Mouse (Mus musculus) midbrain, embryonic 13.5 days (tissue): Measurements from ENCODE around the gene Wnt10b. TPM values are rescaled to one million over a fixed set of nuclear protein-coding genes. Genes with fewer than 3 reads are reported as not detected.

Experiments used
- ATAC-seq: fragments of 200-750 bp; cut with Nextera tagmentation; 2 replicates; pipeline ENCODE4 v1.8.0; 2017; ENCODE audit warnings: mild to moderate bottlenecking, moderate TSS enrichment, moderate library complexity
- H3K27ac ChIP-seq: fragments of 300-500 bp; sonication (generic); 2 replicates; pipeline ENCODE4 v1.5.1; 2015; ENCODE audit warnings: inconsistent platforms, mild to moderate bottlenecking, moderate library complexity
- H3K27me3 ChIP-seq: fragments of 300-500 bp; sonication (generic); 2 replicates; pipeline ENCODE4 v1.6.1; 2015; ENCODE audit warnings: mild to moderate bottlenecking, inconsistent platforms
- H3K36me3 ChIP-seq: fragments of 300-500 bp; sonication (generic); 2 replicates; pipeline ENCODE4 v1.6.1; 2015; ENCODE audit warnings: mild to moderate bottlenecking, inconsistent platforms
- H3K4me1 ChIP-seq: fragments of 300-500 bp; sonication (generic); replicated peaks from 2 replicates; pipeline ENCODE4 v1.6.1; 2015; ENCODE audit warnings: inconsistent platforms
- H3K4me2 ChIP-seq: fragments of 300-500 bp; sonication (generic); replicated peaks from 2 replicates; pipeline ENCODE4 v1.6.1; 2015; ENCODE audit warnings: moderate library complexity, mild to moderate bottlenecking, inconsistent platforms
- H3K4me3 ChIP-seq: fragments of 300-500 bp; sonication (generic); replicated peaks from 2 replicates; pipeline ENCODE4 v1.5.1; 2015; ENCODE audit warnings: mild to moderate bottlenecking, inconsistent platforms
- H3K9ac ChIP-seq: fragments of 300-500 bp; sonication (generic); replicated peaks from 2 replicates; pipeline ENCODE4 v1.6.1; 2015; ENCODE audit warnings: mild to moderate bottlenecking, inconsistent platforms
- H3K9me3 ChIP-seq: fragments of 300-500 bp; sonication (generic); 2 replicates; pipeline ENCODE4 v1.6.1; 2016; ENCODE audit warnings: mild to moderate bottlenecking, inconsistent platforms
- WGBS: fragments of 180-500 bp; shearing (Covaris S2); methylation state at CpG from one replicate; pipeline ENCODE4 v1.1.7; 2015; 5-methylcytosine and 5-hydroxymethylcytosine counted together
- polyA plus RNA-seq: library from polyadenylated mRNA; unstranded; fragments of >200 nt; fragmentation: Nextera tagmentation; extraction: Ambion mirVana; gene quantifications from 2 replicates; pipeline ENCODE4 v1.2.1, GENCODE M21; 2015

The Wnt10b gene
- polyA plus RNA-seq, 1 experiment from 2014 or later = 0.24 TPM

DNA sequence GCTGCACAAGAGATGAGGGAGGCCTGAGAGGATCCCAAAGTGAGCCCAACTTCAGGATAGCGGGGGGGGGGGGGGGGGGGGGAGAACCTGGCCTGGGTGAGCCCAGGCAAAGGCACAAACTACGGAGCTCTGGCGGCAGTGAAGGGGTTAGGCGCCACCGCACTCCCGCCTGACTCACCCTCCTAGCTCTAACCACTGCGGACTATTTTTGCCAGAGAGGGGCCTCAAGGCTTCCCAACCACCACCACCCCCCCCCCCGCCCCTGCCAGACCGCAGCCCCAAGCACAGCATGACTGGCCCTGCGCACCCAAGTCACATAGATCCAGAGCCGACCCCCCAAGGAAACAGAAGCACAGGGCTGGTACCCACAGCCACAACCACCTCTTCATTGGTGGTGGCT lies 856 bp upstream of the Wnt10b start:
- H3K9ac ChIP-seq = no peak overlapping the region
- no peaks in the 10 kb centered on the region for H3K9me3 ChIP-seq
- H3K4me3 ChIP-seq = no peak overlapping the region
- H3K4me1 ChIP-seq = peaks cover 38% of the 10 kb centered on the region
- no peak overlapping the region for H3K27ac ChIP-seq
- H3K4me2 ChIP-seq = no peak overlapping the region
- peaks cover 94% of the 10 kb centered on the region for H3K27me3 ChIP-seq
- ATAC-seq = no peak
- H3K36me3 ChIP-seq = no peaks in the 10 kb centered on the region
- 2% methylated on average over 10 of the region's 11 CpGs for WGBS

DNA sequence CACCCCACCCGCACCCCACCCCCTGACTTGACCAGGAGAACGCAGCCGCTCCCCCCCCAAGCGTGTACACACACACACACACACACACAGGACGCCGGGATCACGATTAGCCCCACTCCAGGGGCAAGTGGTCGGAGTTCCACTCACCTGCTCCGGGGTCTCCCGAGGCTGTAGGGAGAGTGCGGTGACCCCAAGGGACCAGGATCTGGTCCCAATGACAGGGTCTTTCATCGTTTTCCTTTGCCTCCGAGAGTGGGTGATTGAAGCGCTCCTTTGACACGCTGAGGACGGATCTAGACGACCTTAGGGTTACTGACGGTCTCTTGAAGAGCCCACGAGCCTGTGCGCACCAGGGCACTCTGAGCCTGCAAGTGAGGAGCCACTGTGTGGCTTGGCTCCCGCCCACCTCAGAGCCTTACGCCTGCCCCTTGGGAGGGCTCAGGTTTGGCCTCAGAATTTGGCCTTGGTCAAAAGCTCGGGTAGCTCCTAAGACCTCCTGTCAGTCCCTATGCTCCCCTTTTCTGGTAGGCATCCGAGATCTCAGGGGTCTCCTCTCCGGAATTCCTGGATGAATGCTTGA lies 331 bp upstream of the Wnt10b start:
- peak overlapping the region; percentile 26 for H3K4me3 ChIP-seq
- peaks cover 98% of the 10 kb centered on the region for H3K27me3 ChIP-seq
- ATAC-seq = no peak
- no peak overlapping the region for H3K27ac ChIP-seq
- WGBS = under 1% methylated on average over 24 of the region's 25 CpGs
- H3K9ac ChIP-seq = peak overlapping the region; percentile 41; the same call in 1 of the 2 replicates
- H3K9me3 ChIP-seq = no peaks in the 10 kb centered on the region
- peaks cover 38% of the 10 kb centered on the region for H3K4me1 ChIP-seq
- H3K36me3 ChIP-seq = no peaks in the 10 kb centered on the region
- H3K4me2 ChIP-seq = peak overlapping the region; percentile 47

DNA sequence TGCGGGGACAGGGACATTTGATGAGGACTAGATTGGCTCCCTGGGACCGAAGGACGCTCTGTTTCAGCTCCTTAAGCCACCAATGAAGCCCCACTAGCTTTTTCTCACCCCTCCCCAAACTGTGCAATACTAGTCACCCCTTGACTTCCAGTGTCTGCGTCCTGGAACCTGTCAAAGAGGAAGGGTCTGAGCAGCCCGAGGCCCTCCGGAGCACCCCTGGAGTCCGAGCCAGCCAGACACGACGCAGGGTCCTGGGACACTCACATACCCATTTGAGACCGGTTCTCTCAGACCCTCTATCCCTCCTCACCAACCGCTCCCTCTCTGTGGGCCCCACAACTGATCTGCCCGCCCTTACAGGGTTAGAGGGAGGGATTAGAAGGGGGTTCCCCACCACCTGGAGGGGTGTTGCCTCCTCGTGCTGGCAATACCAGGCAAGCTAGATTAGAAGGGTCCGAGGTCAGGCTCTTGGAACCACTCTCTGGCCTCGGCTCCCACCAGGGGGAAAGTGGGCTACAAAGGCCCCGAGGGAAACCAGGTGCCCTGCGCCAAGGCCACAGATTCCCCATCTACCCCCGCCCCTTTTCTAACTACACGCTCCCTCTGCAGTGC lies 839 bp downstream of the Wnt10b start:
- peaks cover 100% of the 10 kb centered on the region for H3K27me3 ChIP-seq
- H3K4me1 ChIP-seq = peaks cover 47% of the 10 kb centered on the region
- H3K4me2 ChIP-seq = 0 out of 2 replicates have a peak overlapping the region, but pooled peaks have one; percentile 49
- no peak overlapping the region for H3K27ac ChIP-seq
- no peaks in the 10 kb centered on the region for H3K36me3 ChIP-seq
- no peak overlapping the region for H3K9ac ChIP-seq
- H3K4me3 ChIP-seq = peak overlapping the region; percentile 36; the same call in 1 of the 2 replicates
- ATAC-seq = no peak
- WGBS = 2% methylated on average over 19 of the region's 19 CpGs
- H3K9me3 ChIP-seq = no peaks in the 10 kb centered on the region

DNA sequence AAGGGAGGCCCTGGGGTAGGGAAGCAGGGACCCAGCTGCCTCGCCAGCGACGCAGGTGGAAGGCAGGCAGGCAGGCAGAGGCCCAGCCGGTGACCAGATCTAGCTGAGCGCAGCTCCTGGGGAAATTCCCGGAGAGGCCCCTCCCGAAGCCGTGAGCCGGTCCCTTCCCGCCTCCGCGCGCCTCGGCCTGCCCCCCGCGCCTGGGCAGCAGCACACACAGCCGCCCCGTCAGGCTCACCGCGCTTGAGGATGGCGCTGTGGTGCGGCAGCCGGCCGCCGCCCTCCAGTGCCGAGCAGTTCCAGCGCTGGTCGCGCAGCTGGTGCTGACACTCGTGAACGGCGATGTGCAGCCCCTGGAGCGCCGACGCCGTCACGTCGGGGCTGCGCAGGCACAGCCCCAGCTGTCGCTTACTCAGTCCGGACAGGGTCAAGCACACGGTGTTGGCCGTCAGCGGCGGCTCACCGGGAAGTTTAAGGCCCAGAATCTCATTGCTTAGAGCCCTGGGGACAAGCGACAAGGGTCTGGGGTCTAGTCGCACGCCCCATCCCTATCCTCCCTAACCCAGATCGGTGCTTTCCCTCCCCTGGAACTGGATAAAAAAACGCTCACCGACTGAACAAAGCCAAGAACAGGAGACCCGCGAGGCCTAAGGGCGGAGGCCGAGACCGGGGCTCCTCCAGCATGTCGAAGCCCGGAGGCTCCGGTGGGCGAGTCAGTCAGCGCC lies 1.5 kb downstream of the Wnt10b start:
- Histone ChIP-seq H3K27me3 (peaks cover 100% of the 10 kb centered on the region), H3K9me3 (no peaks in the 10 kb centered on the region), H3K27ac (no peak overlapping the region), H3K9ac (peak overlapping the region; percentile 49; the same call in 1 of the 2 replicates), H3K36me3 (no peaks in the 10 kb centered on the region), H3K4me3 (peak overlapping the region; percentile 36), H3K4me2 (peak overlapping the region; percentile 49), H3K4me1 (peaks cover 47% of the 10 kb centered on the region)
- ATAC-seq = peak; percentile 70
- under 1% methylated on average over 62 of the region's 62 CpGs for WGBS

DNA sequence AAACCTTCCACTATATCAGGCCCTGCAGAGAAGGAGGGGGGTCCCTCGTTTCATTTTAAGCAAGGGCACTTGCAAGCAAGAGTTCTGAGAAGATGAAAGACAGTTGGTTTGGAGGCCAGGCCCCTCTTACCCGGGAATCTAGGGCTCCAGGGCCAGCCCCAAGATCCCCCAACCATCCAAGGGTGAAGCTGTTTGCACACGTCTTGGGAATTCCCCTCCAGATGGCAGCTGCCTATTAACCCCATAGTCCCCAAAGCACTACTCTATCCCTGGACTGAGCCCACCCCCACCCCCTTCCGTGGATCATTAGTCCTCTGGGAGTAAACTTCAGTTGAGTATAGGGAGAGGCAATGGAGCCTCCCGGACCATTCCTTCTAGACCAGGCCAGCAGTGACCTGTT lies 2.4 kb downstream of the Wnt10b start:
- H3K4me1 ChIP-seq = peaks cover 44% of the 10 kb centered on the region
- no peak overlapping the region for H3K9ac ChIP-seq
- no peaks in the 10 kb centered on the region for H3K9me3 ChIP-seq
- no peak overlapping the region for H3K4me3 ChIP-seq
- H3K27me3 ChIP-seq = peaks cover 100% of the 10 kb centered on the region
- no peak overlapping the region for H3K4me2 ChIP-seq
- H3K27ac ChIP-seq = no peak overlapping the region
- no peak; the same call in 1 of the 2 replicates for ATAC-seq
- 4% methylated on average over 5 of the region's 5 CpGs for WGBS
- no peaks in the 10 kb centered on the region for H3K36me3 ChIP-seq

DNA sequence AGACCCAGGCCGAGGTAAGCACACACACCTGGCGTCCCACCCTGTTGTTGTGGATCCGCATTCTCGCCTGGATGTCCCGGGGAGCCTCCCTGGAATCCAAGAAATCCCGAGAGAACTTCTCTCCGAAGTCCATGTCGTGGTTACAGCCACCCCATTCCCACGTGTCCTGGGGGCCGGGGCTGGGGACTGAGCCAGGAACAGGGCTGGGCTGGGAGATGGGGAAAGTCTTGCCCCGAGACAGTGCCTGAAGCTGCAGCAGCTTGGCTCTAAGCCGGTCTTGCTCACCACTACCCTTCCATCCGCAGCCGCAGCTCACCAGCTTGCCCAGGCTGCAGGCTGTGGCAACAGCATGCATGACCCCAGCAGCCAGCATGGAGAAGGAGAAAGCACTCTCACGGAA lies 3.9 kb downstream of the Wnt10b start:
- Histone ChIP-seq H3K27ac (no peak overlapping the region), H3K4me1 (peaks cover 40% of the 10 kb centered on the region), H3K36me3 (no peaks in the 10 kb centered on the region), H3K9ac (no peak overlapping the region), H3K9me3 (no peaks in the 10 kb centered on the region), H3K27me3 (peaks cover 99% of the 10 kb centered on the region), H3K4me3 (no peak overlapping the region), H3K4me2 (no peak overlapping the region)
- ATAC-seq = no peak
- WGBS = 12% methylated on average over 15 of the region's 15 CpGs

DNA sequence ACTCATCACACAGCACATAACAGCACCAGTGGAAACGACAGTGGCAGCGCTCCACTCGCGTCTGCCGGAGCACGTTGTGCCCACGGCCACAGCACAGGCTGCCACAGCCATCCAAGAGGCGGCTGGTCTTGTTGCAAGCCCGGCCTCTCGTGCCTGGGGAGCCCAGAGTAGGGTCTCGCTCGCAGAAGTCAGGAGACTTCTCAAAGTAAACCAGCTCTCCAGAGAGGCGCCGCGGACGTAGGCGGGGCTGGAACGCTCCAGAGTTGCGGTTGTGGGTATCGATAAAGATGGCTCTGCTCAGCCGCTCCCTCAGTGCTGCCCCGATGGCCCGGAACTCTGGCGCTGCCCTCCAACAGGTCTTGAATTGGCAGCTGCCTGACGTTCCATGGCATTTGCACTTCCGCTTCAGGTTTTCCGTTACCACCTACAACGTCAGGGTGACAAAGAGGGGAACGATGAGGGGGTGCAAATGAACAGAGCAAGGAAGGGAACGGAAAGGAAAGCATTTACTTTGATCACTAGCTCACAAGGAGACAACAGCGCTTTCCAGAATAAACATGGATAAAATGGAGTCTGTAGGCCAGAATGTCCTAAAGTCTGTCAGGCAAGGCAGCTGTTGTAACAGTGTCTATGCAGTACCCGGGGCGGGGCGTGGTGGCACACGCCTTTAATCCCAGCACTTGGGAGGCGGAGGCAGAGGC lies 5.3 kb downstream of the Wnt10b start:
- H3K4me3 ChIP-seq = peak overlapping the region; percentile 23
- ATAC-seq = no peak
- H3K27me3 ChIP-seq = peaks cover 99% of the 10 kb centered on the region
- H3K36me3 ChIP-seq = no peaks in the 10 kb centered on the region
- peaks cover 32% of the 10 kb centered on the region for H3K4me1 ChIP-seq
- 3% methylated on average over 36 of the region's 36 CpGs for WGBS
- peak overlapping the region; percentile 39 for H3K4me2 ChIP-seq
- 0 out of 2 replicates have a peak overlapping the region, but pooled peaks have one; percentile 24 for H3K9ac ChIP-seq
- no peak overlapping the region for H3K27ac ChIP-seq
- no peaks in the 10 kb centered on the region for H3K9me3 ChIP-seq

DNA sequence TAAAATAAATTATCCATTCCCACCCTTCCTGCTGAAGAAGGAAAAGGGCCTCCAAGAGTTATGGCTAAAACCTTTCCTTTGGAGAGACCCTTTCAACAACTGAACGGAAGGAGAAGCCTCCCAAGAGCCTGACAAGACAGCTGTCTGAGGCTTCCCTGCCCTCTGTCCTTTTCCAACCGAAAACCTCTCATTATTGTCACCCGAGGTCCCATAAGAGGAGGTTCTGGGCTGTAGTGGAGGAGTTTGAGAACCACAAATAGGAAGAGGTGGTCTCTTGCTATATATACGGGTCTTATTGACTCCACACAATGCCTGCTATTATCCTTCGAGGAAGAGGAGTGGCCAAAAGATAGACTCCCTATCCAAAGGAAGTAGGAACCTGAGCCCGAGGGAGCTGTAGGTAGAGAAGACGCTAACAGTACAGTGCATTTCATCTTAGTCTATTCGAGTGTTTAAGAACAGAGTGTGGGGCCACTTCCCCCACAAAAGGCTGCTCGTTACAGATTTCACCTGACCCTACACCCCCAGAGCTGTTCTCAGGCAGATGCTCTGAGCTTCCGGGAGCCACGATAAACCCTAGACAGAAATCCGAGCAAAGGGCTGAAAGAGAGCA lies 6.0 kb downstream of the Wnt10b start:
- H3K27ac ChIP-seq = no peak overlapping the region
- WGBS = 5% methylated on average over 12 of the region's 12 CpGs
- peak overlapping the region; percentile 39; the same call in 1 of the 2 replicates for H3K4me2 ChIP-seq
- ATAC-seq = no peak
- H3K9me3 ChIP-seq = no peaks in the 10 kb centered on the region
- no peaks in the 10 kb centered on the region for H3K36me3 ChIP-seq
- no peak overlapping the region for H3K9ac ChIP-seq
- peaks cover 93% of the 10 kb centered on the region for H3K27me3 ChIP-seq
- H3K4me1 ChIP-seq = peaks cover 24% of the 10 kb centered on the region
- no peak overlapping the region for H3K4me3 ChIP-seq

DNA sequence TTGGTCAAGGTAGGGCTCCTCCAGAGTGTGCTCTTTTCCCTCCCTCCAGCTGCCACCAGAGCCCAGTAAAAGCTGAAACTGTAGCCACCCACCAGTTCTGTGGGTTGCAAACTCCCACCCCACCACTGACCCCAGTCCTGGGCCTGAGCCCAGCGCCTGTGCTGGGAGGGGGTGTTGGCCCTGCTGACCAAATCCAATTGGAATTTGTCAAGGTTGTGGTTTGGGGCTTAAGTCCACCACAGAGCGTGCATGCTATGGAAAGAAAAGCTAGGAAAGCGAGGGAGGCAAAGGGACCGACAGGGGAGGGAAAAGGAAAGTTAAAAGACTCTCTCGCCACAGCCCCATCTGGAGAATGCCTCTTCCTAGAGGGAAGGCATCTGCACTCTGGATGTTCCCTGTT lies 9.7 kb downstream of the Wnt10b start:
- H3K27me3 ChIP-seq = peaks cover 82% of the 10 kb centered on the region
- H3K4me1 ChIP-seq = peaks cover 17% of the 10 kb centered on the region
- 15% methylated on average over 5 of the region's 5 CpGs for WGBS
- no peak overlapping the region for H3K9ac ChIP-seq
- no peaks in the 10 kb centered on the region for H3K36me3 ChIP-seq
- H3K9me3 ChIP-seq = no peaks in the 10 kb centered on the region
- no peak for ATAC-seq
- no peak overlapping the region for H3K4me3 ChIP-seq
- H3K27ac ChIP-seq = no peak overlapping the region
- H3K4me2 ChIP-seq = no peak overlapping the region

DNA sequence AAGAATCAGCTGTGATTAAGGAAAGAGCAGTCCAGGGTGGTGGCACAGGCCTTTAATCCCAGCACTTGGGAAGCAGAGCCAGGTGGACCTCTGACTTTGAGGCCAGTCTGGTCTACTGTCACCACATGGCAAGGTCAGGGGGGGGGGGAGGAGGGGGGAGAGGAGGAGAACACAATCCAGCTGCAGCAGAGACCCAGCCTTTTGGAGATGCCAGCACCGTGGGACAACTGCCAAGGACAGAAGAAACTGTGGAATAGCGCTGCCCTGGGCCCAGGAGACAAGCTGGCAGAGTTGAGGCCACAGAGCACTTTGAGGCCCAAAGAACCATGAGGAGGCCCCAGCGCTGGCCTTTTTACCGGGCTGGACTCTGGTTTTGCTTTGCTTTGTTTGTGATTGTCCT lies 12.0 kb downstream of the Wnt10b start:
- Histone ChIP-seq H3K27ac (no peak overlapping the region), H3K36me3 (no peaks in the 10 kb centered on the region), H3K9ac (no peak overlapping the region), H3K4me2 (no peak overlapping the region), H3K9me3 (no peaks in the 10 kb centered on the region), H3K4me1 (peaks cover 19% of the 10 kb centered on the region), H3K4me3 (no peak overlapping the region), H3K27me3 (peaks cover 58% of the 10 kb centered on the region)
- WGBS = 70% methylated on average over 4 of the region's 4 CpGs
- ATAC-seq = no peak

DNA sequence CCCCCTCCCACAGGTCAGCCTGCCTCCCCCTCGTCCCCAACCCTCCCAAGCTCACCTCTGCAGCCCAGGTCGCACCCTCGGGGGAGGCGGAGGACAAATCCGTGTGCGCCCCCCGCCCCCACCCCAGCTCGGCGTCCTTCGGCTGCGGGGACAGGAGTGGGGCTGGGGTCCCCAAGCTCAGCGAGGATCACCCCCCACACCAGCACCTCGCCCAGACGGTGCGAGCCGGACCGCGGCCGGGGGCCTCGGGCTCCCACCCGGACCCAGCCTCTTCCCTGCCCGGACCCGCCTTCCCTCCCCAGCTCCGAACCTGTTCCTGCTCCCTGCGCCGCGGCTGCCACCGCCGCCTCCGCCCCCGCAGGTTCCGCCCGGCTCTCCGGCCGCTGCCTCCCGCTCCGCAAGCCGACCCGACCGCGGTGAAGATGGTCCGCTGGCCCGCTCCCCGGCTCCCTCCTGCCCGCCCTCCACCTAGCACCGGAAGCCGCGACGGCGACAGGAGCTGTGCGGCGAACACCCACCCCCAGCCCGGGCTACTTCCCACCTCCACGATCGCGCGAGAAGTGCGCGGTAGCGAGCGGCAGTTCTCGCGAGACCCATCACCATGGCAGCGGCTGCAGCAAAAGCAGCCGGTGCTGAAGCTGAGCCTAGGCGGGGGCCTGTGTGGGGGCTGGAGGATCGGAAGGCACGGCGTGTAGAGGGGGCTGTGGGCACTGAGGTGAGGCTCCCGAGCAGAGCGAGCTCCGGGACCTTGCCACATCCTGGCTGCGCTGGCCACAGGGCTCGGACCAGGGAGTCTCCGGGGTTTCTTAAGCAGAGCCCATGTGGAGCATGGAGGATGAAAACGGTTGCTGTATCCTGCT lies 15.1 kb downstream of the Wnt10b start, which contains the start of gene Arf3:
Arf3 (minus strand) TSS at position 545 of the 860 bp plus-strand sequence.
- Histone ChIP-seq H3K9me3 (no peaks in the 10 kb centered on the region), H3K27ac (peak within 1 kb of the TSS; percentile 95), H3K4me2 (peak within 1 kb of the TSS; percentile 68), H3K9ac (peak within 1 kb of the TSS; percentile 99), H3K27me3 (peaks cover 29% of the 10 kb centered on the region), H3K4me1 (peaks cover 26% of the 10 kb centered on the region), H3K4me3 (peak within 1 kb of the TSS; percentile 97), H3K36me3 (peaks cover 24% of the 10 kb centered on the region)
- under 1% methylated on average over 69 of the region's 76 CpGs for WGBS
- peak; percentile 96 for ATAC-seq
